Mouse (Mus musculus) regulatory T cell (primary cell): ENCODE measurements around the gene Pxn.

Experiments used
- in situ Hi-C: fragments of 300-600 bp; cut with MboI, MseI; formaldehyde crosslinking; loops from one replicate; pipeline ENCODE4 v1.15.1; 2025; ENCODE audit warnings: high pct_unique_total_duplicates

Pxn gene

DNA sequence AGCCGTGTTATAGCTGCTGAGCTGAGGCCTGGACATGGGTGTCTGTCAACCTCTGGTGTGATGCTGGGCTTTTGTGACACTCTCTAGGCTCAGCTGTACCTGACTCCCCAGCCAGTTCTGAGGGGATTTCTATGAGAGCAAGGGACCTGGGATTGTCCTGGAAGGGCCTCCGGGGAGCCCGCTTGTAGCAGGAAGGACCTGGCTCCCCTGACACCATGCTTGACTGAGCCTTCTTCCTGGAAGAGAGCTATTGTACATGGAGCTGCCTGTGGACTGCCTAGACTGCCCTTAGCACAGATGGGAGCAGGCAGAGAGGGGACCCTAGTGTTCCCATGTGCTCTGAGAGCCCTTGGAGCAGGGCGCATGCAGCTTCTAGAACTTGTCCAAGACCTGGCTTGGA lies 18.9 kb downstream of the Pxn start:
- in situ Hi-C loops = no loop called here

- in situ Hi-C loops = no loop called here
Observed at GRCm38 (mm10) chr5:115525943-115526342, 19.5 kb downstream of the Pxn start.

- in situ Hi-C loops = no loop called here
Observed at GRCm38 (mm10) chr5:115526456-115527202, 20.2 kb downstream of the Pxn start.

DNA sequence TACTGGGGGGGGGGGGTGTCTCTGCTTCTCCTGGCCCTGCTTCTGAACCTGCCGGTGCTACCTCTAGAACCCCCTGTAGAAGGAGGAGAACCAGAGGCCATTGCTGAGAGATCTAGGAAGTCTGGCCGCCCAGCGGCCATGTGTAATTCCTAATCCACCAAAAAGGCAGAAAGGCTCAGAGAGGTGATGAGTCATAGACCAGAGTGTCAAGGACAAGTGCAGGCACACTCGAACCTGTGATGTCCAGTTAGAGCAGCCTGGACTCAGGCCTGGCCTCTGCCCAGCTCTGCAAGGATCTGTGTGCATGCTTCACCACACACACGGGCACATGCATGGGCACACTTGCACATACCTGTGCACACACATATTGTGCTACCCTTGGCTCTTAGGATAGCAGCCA lies 21.7 kb downstream of the Pxn start:
- in situ Hi-C loops = no loop called here

DNA sequence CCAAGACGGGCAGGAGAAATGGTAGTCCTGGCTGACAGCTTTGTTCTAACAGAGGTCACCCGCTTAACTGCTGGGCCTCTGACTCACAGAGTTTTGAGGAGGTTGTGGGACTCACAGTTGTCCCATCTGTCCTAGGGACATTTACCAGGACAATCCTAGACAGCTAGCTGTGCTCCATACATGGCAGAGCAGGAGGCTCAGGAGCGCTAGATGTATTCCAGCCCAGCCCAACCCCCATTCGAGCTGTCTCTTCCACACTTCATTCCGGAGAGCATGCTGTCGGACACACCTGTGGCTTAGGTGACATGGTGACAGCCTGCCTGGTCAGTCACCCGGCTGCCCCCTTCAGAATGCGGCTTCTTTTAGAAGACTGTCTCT lies 22.9 kb downstream of the Pxn start:
- in situ Hi-C loops = no loop called here

- in situ Hi-C loops = no loop called here
Observed at GRCm38 (mm10) chr5:115529742-115530446, 23.4 kb downstream of the Pxn start.

GRCm38 (mm10) chr5:115530447-115530809 lies 24.0 kb downstream of the Pxn start:
- in situ Hi-C loops = no loop called here

- in situ Hi-C loops = no loop called here
Observed at GRCm38 (mm10) chr5:115531671-115532270, 25.3 kb downstream of the Pxn start.

DNA sequence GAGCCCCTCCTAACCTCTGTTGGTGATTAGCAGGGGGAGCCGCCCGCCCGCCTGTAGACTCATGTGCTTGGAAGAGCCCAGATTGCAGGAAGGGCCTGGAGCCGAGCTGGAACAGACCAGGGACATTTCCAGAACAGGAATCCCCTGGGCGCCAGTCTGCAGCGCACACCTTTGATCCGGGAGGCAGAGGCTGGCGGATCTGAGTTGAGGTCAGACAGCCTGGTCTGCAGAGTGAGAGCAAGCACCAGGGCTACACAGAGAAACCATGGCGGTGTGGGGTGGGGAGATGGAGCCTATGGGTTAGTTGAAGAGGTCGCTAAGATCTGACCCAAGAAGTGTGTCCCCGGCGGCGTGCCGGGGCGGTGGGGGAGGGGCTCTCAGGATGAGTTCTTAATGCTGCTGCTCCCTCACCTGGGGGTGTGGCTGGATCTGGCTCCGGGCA lies 27.8 kb downstream of the Pxn start:
- in situ Hi-C loops = no loop called here

GRCm38 (mm10) chr5:115534856-115535255 lies 28.4 kb downstream of the Pxn start:
- in situ Hi-C loops = no loop called here

GRCm38 (mm10) chr5:115535635-115536034 lies 29.2 kb downstream of the Pxn start:
- in situ Hi-C loops = no loop called here

GRCm38 (mm10) chr5:115538017-115538692 lies 31.7 kb downstream of the Pxn start:
- in situ Hi-C loops = no loop called here

GRCm38 (mm10) chr5:115538693-115539043 lies 32.2 kb downstream of the Pxn start:
- in situ Hi-C loops = no loop called here

- in situ Hi-C loops = loop anchor here (5.0 kb wide), 1 partner anchor 41 kb away; no protein-coding TSS in a partner anchor
Observed at GRCm38 (mm10) chr5:115542635-115543384, 36.3 kb downstream of the Pxn start.

DNA sequence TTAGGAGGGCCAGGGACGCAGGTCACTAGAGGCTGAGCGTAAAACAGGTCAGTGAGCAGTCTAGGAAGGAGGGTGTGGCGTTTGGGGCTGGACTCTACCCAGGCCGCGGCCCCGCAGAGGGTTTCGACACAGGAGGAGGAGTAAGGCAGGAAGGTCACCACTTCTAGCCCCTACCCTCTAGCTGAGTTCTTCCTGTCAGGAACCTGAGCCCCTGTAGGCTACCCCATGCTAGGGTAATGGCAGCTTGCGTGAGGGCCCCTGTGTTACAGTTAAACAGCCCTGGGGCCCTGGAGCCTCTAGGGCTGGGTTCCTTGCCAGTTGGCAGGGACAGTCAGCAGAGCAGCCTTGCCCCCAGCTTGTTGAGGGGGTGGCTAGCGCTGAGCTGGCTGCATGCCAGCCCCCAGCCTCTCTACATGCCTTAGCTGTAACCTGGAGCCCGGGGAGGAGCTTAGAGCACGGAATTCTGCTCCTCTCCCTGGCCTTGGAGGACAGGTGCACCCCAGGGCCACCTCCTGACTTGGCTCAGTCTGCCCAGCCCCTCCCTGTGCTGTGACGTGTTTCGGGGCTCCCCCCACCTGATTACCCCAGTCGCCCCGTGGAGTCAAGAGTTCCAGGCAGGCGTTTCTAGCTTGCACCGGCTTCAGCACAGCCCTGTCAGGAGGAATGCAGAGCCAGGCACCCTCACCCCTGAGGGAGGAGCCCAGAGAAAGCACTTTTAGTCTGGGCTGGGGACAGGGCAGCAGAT lies 37.2 kb downstream of the Pxn start:
- in situ Hi-C loops = loop anchor here (5.0 kb wide), 1 partner anchor 41 kb away; no protein-coding TSS in a partner anchor

GRCm38 (mm10) chr5:115544655-115545185 lies 38.2 kb downstream of the Pxn start:
- in situ Hi-C loops = loop anchor here (5.0 kb wide), 1 partner anchor 42 kb away; no protein-coding TSS in a partner anchor

DNA sequence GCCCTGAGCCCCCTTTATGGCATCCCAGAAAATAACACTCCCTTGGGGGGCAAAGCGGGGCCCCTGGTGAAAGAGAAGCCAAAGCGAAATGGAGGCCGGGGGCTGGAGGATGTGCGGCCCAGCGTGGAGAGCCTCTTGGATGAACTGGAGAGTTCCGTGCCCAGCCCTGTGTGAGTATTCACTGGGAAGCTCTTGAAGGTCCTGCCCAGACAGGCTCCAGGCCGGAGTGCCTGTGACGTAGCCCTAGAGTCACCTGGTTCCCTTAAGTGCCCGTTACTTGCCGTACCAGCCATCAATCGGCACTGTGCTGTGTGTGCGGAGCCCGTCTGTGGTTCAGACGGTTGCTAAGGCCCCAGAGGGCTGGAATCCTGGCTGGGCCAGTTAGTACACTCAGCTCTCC lies 39.2 kb downstream of the Pxn start:
- in situ Hi-C loops = no loop called here

- in situ Hi-C loops = no loop called here
Observed at GRCm38 (mm10) chr5:115546536-115546935, 40.1 kb downstream of the Pxn start.

GRCm38 (mm10) chr5:115547014-115547413 lies 40.5 kb downstream of the Pxn start:
- in situ Hi-C loops = no loop called here

DNA sequence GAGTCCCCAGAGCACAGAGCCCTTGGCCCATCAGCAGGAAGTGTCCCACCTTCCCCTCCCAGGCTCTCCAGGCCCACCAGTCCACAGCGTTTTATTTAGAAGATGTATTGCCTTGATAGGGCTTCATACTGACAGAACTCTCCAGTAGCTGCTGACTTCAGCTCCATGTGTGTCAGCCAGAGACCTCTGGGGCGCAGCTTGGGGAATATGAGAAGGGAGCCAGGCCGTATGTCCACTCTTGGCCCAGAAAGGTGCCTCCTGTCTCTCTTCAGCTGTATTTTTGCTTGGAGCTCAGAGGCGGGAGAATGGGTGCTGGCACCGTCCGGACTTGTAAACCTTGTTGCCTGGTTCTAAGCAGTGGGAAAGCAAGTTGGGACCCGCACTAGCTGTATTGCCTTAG lies 40.9 kb downstream of the Pxn start:
- in situ Hi-C loops = no loop called here
